Mouse (Mus musculus) G1E (cell line): ENCODE data around the gene Il4.

Experiments
- CTCF ChIP-seq: IDR thresholded peaks from 2 replicates; pipeline ENCODE4 v1.5.1; 2012; ENCODE audit warnings: low read depth, low read length, inconsistent platforms, mixed read lengths
- GATA1 ChIP-seq: IDR thresholded peaks from 2 replicates; pipeline ENCODE4 v1.6.1; 2012; ENCODE audit warnings: borderline replicate concordance, low read length, inconsistent platforms, mixed read lengths

DNA sequence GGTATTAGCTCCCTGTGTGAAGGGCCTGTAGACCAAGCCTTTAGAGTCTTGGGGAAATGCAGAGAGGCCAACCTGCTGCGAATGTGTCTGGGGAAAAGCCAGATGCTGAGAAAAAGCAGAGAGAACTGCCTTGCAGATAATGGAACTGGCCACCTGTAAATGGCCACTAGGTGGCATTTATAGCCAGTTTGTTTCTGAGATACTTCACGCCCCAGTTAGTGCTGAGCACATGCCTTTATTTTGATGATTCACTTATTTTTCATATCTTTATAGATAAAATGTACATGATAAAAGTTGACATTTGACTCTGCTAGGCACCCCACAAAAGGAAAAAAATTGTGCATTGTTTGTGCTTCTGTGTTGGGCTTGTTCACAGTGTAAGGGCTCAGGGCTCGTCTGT lies 33.6 kb downstream of the Il4 start:
- peak; percentile 82 for TF ChIP-seq CTCF
- no peak for TF ChIP-seq GATA1
